Mouse (Mus musculus) E14TG2a.4 (cell line): ENCODE measurements around the gene Prickle2.

Experiments used
- H3K27me3 ChIP-seq: 2 replicates; pipeline ENCODE4 v1.6.1; 2014; ENCODE audit warnings: low read length, control low read depth; ENCODE audit not compliant: insufficient read depth
- H3K36me3 ChIP-seq: 2 replicates; pipeline ENCODE4 v1.6.1; 2014; ENCODE audit warnings: low read length, control low read depth; ENCODE audit not compliant: insufficient read depth
- H3K4me1 ChIP-seq: replicated peaks from 2 replicates; pipeline ENCODE4 v1.6.1; 2014; ENCODE audit warnings: low read depth, low read length, control low read depth
- H3K4me3 ChIP-seq: replicated peaks from 2 replicates; pipeline ENCODE4 v1.5.1; 2014; ENCODE audit warnings: mild to moderate bottlenecking, low read length
- H3K9me3 ChIP-seq: 2 replicates; pipeline ENCODE4 v1.6.1; 2014; ENCODE audit warnings: low read length, control low read depth
- CTCF ChIP-seq: conservative IDR thresholded peaks from 2 replicates; pipeline ENCODE4 v1.5.1; 2014; ENCODE audit warnings: low read length
- NANOG ChIP-seq: IDR thresholded peaks from 2 replicates; pipeline ENCODE4 v1.6.1; 2014; ENCODE audit warnings: borderline replicate concordance, low read length, mixed read lengths
- POU5F1 ChIP-seq: IDR thresholded peaks from 2 replicates; pipeline ENCODE4 v1.6.1; 2014; ENCODE audit warnings: low read length, borderline replicate concordance

Prickle2 gene

GRCm38 (mm10) chr6:92424991-92425390 lies 281.0 kb downstream of the Prickle2 start:
- TF ChIP-seq POU5F1 (no peak), NANOG (no peak), CTCF (no peak)
- peaks cover 14% of the 10 kb centered on the region; the same call in 1 of the 2 replicates for H3K9me3 ChIP-seq

DNA sequence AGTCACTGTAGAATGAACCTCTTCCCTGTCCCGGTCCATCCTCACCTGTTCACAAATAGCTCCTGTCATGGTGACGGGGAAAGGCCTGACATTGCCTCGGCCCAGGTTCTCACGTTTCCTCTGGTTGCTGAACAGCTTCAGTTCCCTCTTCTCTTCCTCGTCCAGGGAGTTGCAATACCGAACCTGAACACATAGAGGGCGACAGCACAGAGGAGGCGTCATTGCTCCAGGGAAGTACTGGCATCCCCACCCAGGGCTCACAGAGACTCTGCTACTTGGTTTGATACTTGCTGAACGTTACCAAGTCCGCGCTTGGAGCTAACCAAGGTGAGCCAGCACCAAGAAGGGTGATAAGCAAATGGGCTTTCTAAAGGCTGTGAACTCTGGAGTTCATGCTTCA lies 283.7 kb downstream of the Prickle2 start:
- Histone ChIP-seq H3K9me3 (peaks cover 14% of the 10 kb centered on the region; the same call in 1 of the 2 replicates), H3K4me1 (no peaks in the 10 kb centered on the region), H3K4me3 (no peak overlapping the region), H3K27me3 (no peaks in the 10 kb centered on the region), H3K36me3 (no peaks in the 10 kb centered on the region)
- TF ChIP-seq NANOG (no peak), CTCF (peak; percentile 75)

More at GRCm38 (mm10) chr6:92424991-92425390, 281.0 kb downstream of the Prickle2 start:
- H3K4me1 ChIP-seq, result no peaks in the 10 kb centered on the region
- no peak overlapping the region for H3K4me3 ChIP-seq
- H3K36me3 ChIP-seq, result no peaks in the 10 kb centered on the region
- H3K27me3 ChIP-seq, result no peaks in the 10 kb centered on the region

GRCm38 (mm10) chr6:92420106-92420505 lies 285.8 kb downstream of the Prickle2 start:
- no peaks in the 10 kb centered on the region for H3K27me3 ChIP-seq
- no peaks in the 10 kb centered on the region for H3K4me1 ChIP-seq
- no peak overlapping the region for H3K4me3 ChIP-seq
- peaks cover 14% of the 10 kb centered on the region for H3K9me3 ChIP-seq
- no peaks in the 10 kb centered on the region for H3K36me3 ChIP-seq
- TF ChIP-seq CTCF (no peak), NANOG (no peak), POU5F1 (no peak)

DNA sequence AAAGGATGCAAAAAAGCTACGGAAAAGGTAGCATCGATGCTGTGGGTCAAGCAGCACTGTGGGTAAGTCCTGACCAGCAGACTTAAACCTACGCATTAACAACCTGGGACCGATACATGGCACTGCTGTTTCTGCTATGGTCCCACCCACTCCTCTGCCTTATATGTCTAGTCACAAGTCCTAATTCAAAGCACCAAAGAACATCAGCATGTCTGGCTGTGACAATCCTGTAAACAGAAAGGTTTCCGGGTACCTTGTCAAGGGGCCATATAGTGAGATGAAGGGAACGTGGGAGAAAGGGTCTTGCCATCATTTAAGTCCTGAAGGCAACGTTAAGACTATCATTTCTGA lies 290.6 kb downstream of the Prickle2 start:
- H3K27me3 ChIP-seq, result no peaks in the 10 kb centered on the region
- no peaks in the 10 kb centered on the region; the same call in 1 of the 2 replicates for H3K9me3 ChIP-seq
- TF ChIP-seq NANOG (no peak), POU5F1 (no peak), CTCF (no peak)
- no peaks in the 10 kb centered on the region for H3K4me1 ChIP-seq
- H3K36me3 ChIP-seq, result no peaks in the 10 kb centered on the region
- no peak overlapping the region for H3K4me3 ChIP-seq

DNA sequence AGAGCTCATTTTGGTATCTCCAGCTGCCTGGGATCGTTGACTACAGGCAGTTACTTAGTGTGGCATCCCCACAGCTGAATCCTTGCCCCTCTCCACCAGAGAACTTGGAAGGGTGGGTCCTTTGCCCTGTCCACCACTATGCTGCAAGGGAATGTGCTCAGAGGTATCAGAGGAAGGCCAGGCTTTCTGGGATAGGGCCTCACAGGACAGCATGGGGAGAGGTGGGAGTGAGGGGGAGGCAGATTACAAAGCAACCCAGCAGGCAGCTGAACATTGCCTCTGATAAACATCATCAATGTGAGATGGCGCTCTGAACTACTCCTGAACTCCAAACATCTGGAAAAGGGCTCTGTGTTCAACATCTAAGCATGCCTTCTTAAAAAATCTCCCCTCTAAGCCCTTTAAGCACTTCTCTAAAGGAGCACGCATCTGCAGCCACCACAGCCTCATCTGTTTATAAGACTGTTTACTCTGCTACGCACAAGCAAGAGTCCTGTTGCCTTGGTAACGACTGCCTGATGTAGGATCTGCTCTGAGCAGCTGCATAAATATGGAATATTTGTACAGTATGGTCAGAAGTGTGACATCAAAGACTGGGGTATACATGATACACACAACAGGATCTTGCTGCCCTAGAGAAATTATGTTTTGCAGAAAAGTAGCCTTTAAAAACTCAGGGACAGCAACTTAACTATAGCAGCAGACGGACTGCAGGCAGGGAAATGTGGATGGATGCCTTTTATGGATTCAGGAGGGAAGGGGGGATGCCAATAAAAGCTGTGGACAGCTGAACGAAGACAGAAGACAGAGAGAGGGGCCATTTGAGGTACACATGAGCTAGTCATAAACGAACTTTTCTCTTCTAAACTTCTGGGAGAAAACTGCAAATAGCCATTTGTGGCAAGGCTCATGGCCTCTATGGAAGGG lies 291.2 kb downstream of the Prickle2 start:
- H3K4me3 ChIP-seq, result no peak overlapping the region
- no peaks in the 10 kb centered on the region for H3K27me3 ChIP-seq
- no peaks in the 10 kb centered on the region; the same call in 1 of the 2 replicates for H3K9me3 ChIP-seq
- TF ChIP-seq NANOG (no peak), POU5F1 (no peak), CTCF (no peak)
- H3K36me3 ChIP-seq, result no peaks in the 10 kb centered on the region
- no peaks in the 10 kb centered on the region for H3K4me1 ChIP-seq

DNA sequence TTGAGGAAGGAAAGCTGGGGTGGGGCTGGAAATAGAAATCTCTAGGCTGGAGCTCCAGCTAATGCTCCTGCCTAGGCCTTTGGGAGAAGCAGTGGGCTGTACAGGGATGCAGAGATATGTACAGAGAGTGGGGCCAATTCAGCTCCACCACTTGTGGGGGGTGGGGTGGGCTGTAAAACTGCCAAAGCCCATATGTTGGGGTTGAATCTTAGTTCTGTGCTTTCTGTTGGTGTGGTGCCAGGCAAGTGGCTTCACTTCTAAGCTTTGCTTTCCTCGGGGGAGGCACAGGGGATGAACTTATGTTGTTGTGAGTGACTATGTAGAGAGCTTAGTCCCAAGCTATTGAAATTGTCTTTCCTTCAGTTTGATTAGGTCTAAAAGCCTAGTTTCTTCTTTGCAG lies 292.0 kb downstream of the Prickle2 start:
- Histone ChIP-seq H3K27me3 (no peaks in the 10 kb centered on the region), H3K36me3 (no peaks in the 10 kb centered on the region), H3K4me3 (no peak overlapping the region), H3K9me3 (no peaks in the 10 kb centered on the region; the same call in 1 of the 2 replicates), H3K4me1 (no peaks in the 10 kb centered on the region)
- TF ChIP-seq POU5F1, result no peak
- no peak for TF ChIP-seq CTCF
- no peak for TF ChIP-seq NANOG

DNA sequence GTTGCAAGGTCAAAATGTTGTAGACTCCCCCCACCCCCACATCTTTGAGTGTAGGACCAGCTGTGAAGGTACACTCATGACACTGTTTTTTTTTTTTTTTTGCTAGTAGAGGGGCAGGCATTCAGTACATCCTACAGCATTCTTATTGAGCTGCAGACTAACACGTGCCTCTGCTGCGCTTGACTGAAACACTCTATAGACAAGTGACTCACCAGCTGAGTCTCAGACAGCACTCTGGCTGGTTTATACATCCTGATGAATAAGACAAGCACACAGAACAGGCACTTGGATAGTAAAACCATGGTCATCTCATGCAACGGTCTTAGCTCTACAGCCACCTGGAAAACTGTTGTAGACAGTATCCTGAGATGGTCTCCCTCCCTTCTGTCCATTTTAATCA lies 296.2 kb downstream of the Prickle2 start:
- H3K4me1 ChIP-seq, result peaks cover 8% of the 10 kb centered on the region
- H3K36me3 ChIP-seq, result no peaks in the 10 kb centered on the region
- TF ChIP-seq NANOG (no peak), POU5F1 (no peak), CTCF (no peak)
- no peaks in the 10 kb centered on the region for H3K27me3 ChIP-seq
- no peak overlapping the region for H3K4me3 ChIP-seq
- H3K9me3 ChIP-seq, result no peaks in the 10 kb centered on the region

GRCm38 (mm10) chr6:92407259-92407658 lies 298.7 kb downstream of the Prickle2 start:
- peaks cover 8% of the 10 kb centered on the region for H3K4me1 ChIP-seq
- TF ChIP-seq POU5F1 (no peak), CTCF (no peak), NANOG (no peak)
- no peak overlapping the region for H3K4me3 ChIP-seq
- no peaks in the 10 kb centered on the region for H3K27me3 ChIP-seq
- H3K9me3 ChIP-seq, result no peaks in the 10 kb centered on the region
- H3K36me3 ChIP-seq, result no peaks in the 10 kb centered on the region

GRCm38 (mm10) chr6:92405571-92405970 lies 300.4 kb downstream of the Prickle2 start:
- Histone ChIP-seq H3K4me1 (peaks cover 8% of the 10 kb centered on the region), H3K9me3 (no peaks in the 10 kb centered on the region), H3K27me3 (no peaks in the 10 kb centered on the region), H3K4me3 (no peak overlapping the region), H3K36me3 (no peaks in the 10 kb centered on the region)
- no peak for TF ChIP-seq NANOG
- TF ChIP-seq POU5F1, result no peak
- no peak for TF ChIP-seq CTCF
